Mouse (Mus musculus) CH12.LX (cell line): ENCODE data around the gene Ttc22. TPM values are rescaled to one million over a fixed set of nuclear protein-coding genes. Genes with fewer than 3 reads are reported as not detected.

Experiments
- DNase-seq: peaks from one replicate; pipeline ENCODE4 v3.0.0-alpha.2; 2013; ENCODE audit errors: extremely low read depth
- H3K27ac ChIP-seq: 2 replicates; pipeline ENCODE4 v1.5.1; 2012; ENCODE audit warnings: low read depth, mild to moderate bottlenecking, control low read depth, moderate library complexity; ENCODE audit not compliant: insufficient read depth
- H3K27me3 ChIP-seq: replicated peaks from 2 replicates; pipeline ENCODE3; 2012; ENCODE audit warnings: inconsistent platforms
- H3K36me3 ChIP-seq, 2 experiments: replicated peaks in 1 of 2; 2 replicates each; pipeline versions ENCODE3 to v1.6.1; 2012; ENCODE audit warnings: inconsistent platforms in 1 of 2, low read length in 1 of 2, mild to moderate bottlenecking in 1 of 2, mixed read lengths in 1 of 2, moderate library complexity in 1 of 2; ENCODE audit not compliant: control insufficient read depth in 1 of 2, insufficient read depth in 1 of 2
- H3K4me1 ChIP-seq, 2 experiments: 2 replicates each; pipeline ENCODE4 v1.6.1; 2012; ENCODE audit warnings: inconsistent platforms in 1 of 2, moderate library complexity in 1 of 2; ENCODE audit not compliant: insufficient read depth in 2 of 2, control insufficient read depth in 1 of 2
- H3K4me2 ChIP-seq: 2 replicates; pipeline ENCODE4 v1.6.1; 2012; ENCODE audit warnings: low read depth, mild to moderate bottlenecking, control low read depth; ENCODE audit not compliant: poor library complexity, insufficient read depth, severe bottlenecking
- H3K4me3 ChIP-seq, 3 experiments: fragments of 150-350 bp in 1 of 3; sonication (generic) in 1 of 3; replicated peaks in 1 of 3; 2 replicates each; pipeline versions ENCODE3 to v1.5.1; 2011 to 2012; ENCODE audit warnings: low read depth in 2 of 3, low read length in 2 of 3, mild to moderate bottlenecking in 2 of 3, moderate library complexity in 2 of 3, control low read depth in 1 of 3, improper control_type of control experiment in 1 of 3, inconsistent platforms in 1 of 3, mixed read lengths in 1 of 3; ENCODE audit not compliant: poor library complexity in 1 of 3
- H3K79me2 ChIP-seq: replicated peaks from 2 replicates; pipeline ENCODE4 v1.6.1; 2012; ENCODE audit warnings: mild to moderate bottlenecking, moderate library complexity; ENCODE audit not compliant: control insufficient read depth, poor library complexity, insufficient read depth, severe bottlenecking; ENCODE audit errors: extremely low read depth
- H3K9ac ChIP-seq: 2 replicates; pipeline ENCODE4 v1.6.1; 2012; ENCODE audit warnings: low read depth, mild to moderate bottlenecking, control low read depth, moderate library complexity; ENCODE audit not compliant: insufficient read depth
- H3K9me3 ChIP-seq: replicated peaks from 2 replicates; pipeline ENCODE3; 2012; ENCODE audit warnings: low read length, inconsistent platforms, mixed read lengths
- BHLHE40 ChIP-seq: IDR thresholded peaks from 2 replicates; pipeline ENCODE4 v1.6.1; 2011; ENCODE audit warnings: mild to moderate bottlenecking, low read depth, low read length, improper control_type of control experiment
- CHD1 ChIP-seq: IDR thresholded peaks from 2 replicates; pipeline ENCODE4 v1.6.1; 2012; ENCODE audit warnings: low read depth, low read length, improper control_type of control experiment, inconsistent platforms
- CHD2 ChIP-seq: IDR thresholded peaks from 2 replicates; pipeline ENCODE4 v1.6.1; 2011; ENCODE audit warnings: low read length, improper control_type of control experiment
- CTCF ChIP-seq, 2 experiments: IDR thresholded peaks in 1 of 2; conservative IDR thresholded peaks in 1 of 2; 2 replicates each; pipeline ENCODE4 v1.5.1; 2011 to 2012; ENCODE audit warnings: low read depth in 2 of 2, low read length in 2 of 2, improper control_type of control experiment in 1 of 2, inconsistent platforms in 1 of 2, mild to moderate bottlenecking in 1 of 2, moderate library complexity in 1 of 2
- E2F4 ChIP-seq: IDR thresholded peaks from 2 replicates; pipeline ENCODE4 v1.6.1; 2011; ENCODE audit warnings: low read depth, low read length, improper control_type of control experiment; ENCODE audit not compliant: insufficient replicate concordance
- ELF1 ChIP-seq: IDR thresholded peaks from 2 replicates; pipeline ENCODE4 v1.6.1; 2014; ENCODE audit warnings: low read depth, mild to moderate bottlenecking, inconsistent platforms, low read length, improper control_type of control experiment
- EP300 ChIP-seq: IDR thresholded peaks from 2 replicates; pipeline ENCODE4 v1.6.1; 2011; ENCODE audit warnings: low read length, improper control_type of control experiment
- ETS1 ChIP-seq: conservative IDR thresholded peaks from 2 replicates; pipeline ENCODE4 v1.6.1; 2012; ENCODE audit warnings: low read depth, mild to moderate bottlenecking, inconsistent platforms, low read length, improper control_type of control experiment, moderate library complexity
- GABPA ChIP-seq: IDR thresholded peaks from 2 replicates; pipeline ENCODE4 v1.6.1; 2012; ENCODE audit warnings: low read depth, low read length, improper control_type of control experiment, inconsistent platforms; ENCODE audit not compliant: insufficient replicate concordance
- JUN ChIP-seq: IDR thresholded peaks from 2 replicates; pipeline ENCODE4 v1.6.1; 2011; ENCODE audit warnings: low read depth, mild to moderate bottlenecking, low read length, improper control_type of control experiment, moderate library complexity; ENCODE audit not compliant: insufficient read depth
- MAX ChIP-seq: IDR thresholded peaks from 2 replicates; pipeline ENCODE4 v1.6.1; 2011; ENCODE audit warnings: low read length, improper control_type of control experiment
- MAZ ChIP-seq: IDR thresholded peaks from 2 replicates; pipeline ENCODE4 v1.6.1; 2012; ENCODE audit warnings: low read depth, mild to moderate bottlenecking, inconsistent platforms, low read length, improper control_type of control experiment, moderate library complexity
- MEF2A ChIP-seq: IDR thresholded peaks from 2 replicates; pipeline ENCODE4 v1.6.1; 2014; ENCODE audit warnings: low read depth, mild to moderate bottlenecking, inconsistent platforms, low read length, improper control_type of control experiment, borderline replicate concordance
- MXI1 ChIP-seq: IDR thresholded peaks from 2 replicates; pipeline ENCODE4 v1.6.1; 2011; ENCODE audit warnings: mild to moderate bottlenecking, low read depth, low read length, improper control_type of control experiment
- NRF1 ChIP-seq: IDR thresholded peaks from 2 replicates; pipeline ENCODE4 v1.6.1; 2014; ENCODE audit warnings: low read depth, mild to moderate bottlenecking, inconsistent platforms, low read length, improper control_type of control experiment, moderate library complexity
- POLR2A ChIP-seq: IDR thresholded peaks from 2 replicates; pipeline ENCODE4 v1.6.1; 2011; ENCODE audit warnings: low read depth, mild to moderate bottlenecking, improper control_type of control experiment, low read length
- POLR2AphosphoS2 ChIP-seq: IDR thresholded peaks from 2 replicates; pipeline ENCODE4 v1.6.1; 2011; ENCODE audit warnings: low read depth, low read length, improper control_type of control experiment
- RAD21 ChIP-seq: IDR thresholded peaks from 2 replicates; pipeline ENCODE4 v1.6.1; 2011; ENCODE audit warnings: low read depth, mild to moderate bottlenecking, low read length, improper control_type of control experiment, moderate library complexity
- RCOR1 ChIP-seq: conservative IDR thresholded peaks from 2 replicates; pipeline ENCODE4 v1.6.1; 2012; ENCODE audit warnings: low read depth, mild to moderate bottlenecking, inconsistent platforms, low read length, improper control_type of control experiment
- SIN3A ChIP-seq: IDR thresholded peaks from 2 replicates; pipeline ENCODE4 v1.6.1; 2012; ENCODE audit warnings: low read length, improper control_type of control experiment, inconsistent platforms
- SMC3 ChIP-seq: IDR thresholded peaks from 2 replicates; pipeline ENCODE4 v1.6.1; 2011; ENCODE audit warnings: low read depth, low read length, improper control_type of control experiment
- TBP ChIP-seq: conservative IDR thresholded peaks from 2 replicates; pipeline ENCODE4 v1.6.1; 2011; ENCODE audit warnings: low read depth, low read length, improper control_type of control experiment
- ZC3H11A ChIP-seq: IDR thresholded peaks from 2 replicates; pipeline ENCODE4 v1.6.1; 2012; ENCODE audit warnings: low read depth, mild to moderate bottlenecking, inconsistent platforms, low read length, improper control_type of control experiment
- ZKSCAN1 ChIP-seq: IDR thresholded peaks from 2 replicates; pipeline ENCODE4 v1.6.1; 2012; ENCODE audit warnings: low read depth, inconsistent platforms, low read length, improper control_type of control experiment, borderline replicate concordance
- ZNF384 ChIP-seq: IDR thresholded peaks from 2 replicates; pipeline ENCODE4 v1.6.1; 2012; ENCODE audit warnings: low read depth, low read length, improper control_type of control experiment, inconsistent platforms
- dilution Hi-C: fragments of 300-500 bp; cut with MboI; formaldehyde crosslinking; loops from 2 replicates; pipeline ENCODE4 v1.14.3; 2020; ENCODE audit warnings: low sequenced_read_pairs; ENCODE audit not compliant: extremely low pct_unique_long_range_greater_than_20kb, extremely low pct_ligation_motif_present
- in situ Hi-C: fragments of 300-500 bp; cut with MboI; formaldehyde crosslinking; loops from 3 replicates; pipeline ENCODE4 v1.14.3; 2019; ENCODE audit warnings: low sequenced_read_pairs, low pct_ligation_motif_present, low pct_unique_long_range_greater_than_20kb, mixed read lengths
- polyA plus RNA-seq: library from polyadenylated mRNA; unstranded; fragments of >175 nt; gene quantifications from 2 replicates; pipeline ENCODE4 v1.2.1, GENCODE M21; 2012; ENCODE audit warnings: low read depth; ENCODE audit not compliant: insufficient read length
- total RNA-seq, 2 experiments: library from RNA; depleted of rRNA; stranded (reverse); fragments of 300-350 nt in 1 of 2; fragments of >200 nt in 1 of 2; gene quantifications; 2 replicates each; pipeline ENCODE4 v1.2.3; 2012 to 2014

Ttc22 gene
- total and polyA plus RNA-seq, 3 experiments = not detected

DNA sequence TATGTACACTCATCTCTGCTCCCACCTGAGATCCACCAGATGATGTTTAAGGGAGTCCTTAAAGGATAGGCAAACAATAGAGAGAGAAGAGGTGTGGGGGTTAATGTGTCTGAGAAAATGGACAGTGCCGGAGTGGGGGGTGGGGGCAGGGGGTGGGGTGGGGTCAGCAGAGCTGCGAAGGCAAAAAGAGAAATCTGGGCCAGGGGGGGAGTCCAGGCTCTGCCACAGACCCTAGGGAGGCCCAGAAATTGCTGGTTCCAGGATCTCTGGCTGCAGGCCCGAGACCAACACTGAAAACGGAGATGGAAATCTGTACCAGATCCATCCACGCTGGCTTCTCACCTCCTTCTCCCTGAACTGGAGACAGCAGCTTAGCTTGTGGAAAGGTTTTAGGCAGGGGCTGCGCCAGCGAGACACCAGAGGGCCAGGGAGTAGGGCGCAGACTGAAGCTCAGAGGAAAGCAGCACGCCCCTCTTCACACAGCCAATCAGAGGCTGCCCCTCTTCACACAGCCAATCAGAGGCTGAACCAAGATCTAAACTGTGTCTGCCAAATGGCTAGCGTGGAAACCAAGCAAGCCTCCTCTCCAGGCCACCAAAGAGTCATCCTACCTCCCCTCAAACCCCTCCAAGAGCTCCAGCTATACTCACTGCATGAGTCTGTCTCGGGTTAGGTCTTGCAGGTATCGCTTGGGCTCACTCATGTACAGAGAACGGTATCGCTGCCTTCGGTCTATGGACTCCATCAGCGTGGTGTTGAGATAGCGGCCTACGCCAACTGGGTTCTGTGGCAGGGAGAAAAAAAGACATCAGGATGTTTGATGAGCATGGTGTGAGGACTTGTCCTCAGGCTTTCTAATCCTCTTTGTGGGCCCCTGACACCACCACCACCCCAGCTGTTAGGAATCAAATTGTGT, 15.3 kb upstream of the Ttc22 start:
- DNase-seq = no peak
- in situ Hi-C loops = no loop called here
- TF ChIP-seq ELF1 = no peak
- TF ChIP-seq GABPA = no peak
- TF ChIP-seq E2F4 = no peak
- no peak for TF ChIP-seq ZKSCAN1
- TF ChIP-seq RAD21 = no peak
- no peak for TF ChIP-seq MEF2A
- no peak for TF ChIP-seq CHD2
- no peak for TF ChIP-seq MAZ
- no peak for TF ChIP-seq NRF1
- TF ChIP-seq CTCF (conservative IDR thresholded peaks at IDR 0.05 in 1 of 2, IDR thresholded peaks at IDR 0.05 in 1 of 2; ENCODE audit: low read depth in 2 of 2, low read length in 2 of 2) = no peak
- no peak for TF ChIP-seq TBP
- no peak for TF ChIP-seq RCOR1
- TF ChIP-seq JUN = no peak
- no peak for TF ChIP-seq ZNF384
- TF ChIP-seq ZC3H11A = no peak
- TF ChIP-seq POLR2AphosphoS2 = no peak
- TF ChIP-seq MAX = no peak

GRCm38 (mm10) chr4:106607905-106608304, 14.3 kb upstream of the Ttc22 start:
- Histone ChIP-seq H3K9me3 (peaks cover 8% of the 10 kb centered on the region), H3K79me2 (no peaks in the 10 kb centered on the region), H3K4me3 (no peak overlapping the region), H3K36me3 (no peaks in the 10 kb centered on the region), H3K4me2 (no peak overlapping the region), H3K9ac (no peak overlapping the region), H3K27ac (no peak overlapping the region), H3K27me3 (no peaks in the 10 kb centered on the region), H3K4me1 (peaks cover 0 to 5% of the 10 kb centered on the region in 2 experiments; a peak in 1 of 4 replicates)
- DNase-seq = no peak
- dilution Hi-C loops (no loop called here), in situ Hi-C loops (no loop called here)
- TF ChIP-seq ZKSCAN1 = no peak
- no peak for TF ChIP-seq GABPA
- no peak for TF ChIP-seq SMC3
- no peak for TF ChIP-seq ETS1
- no peak for TF ChIP-seq EP300
- no peak for TF ChIP-seq RAD21
- no peak for TF ChIP-seq MAZ
- no peak for TF ChIP-seq JUN
- no peak for TF ChIP-seq TBP
- TF ChIP-seq MXI1 = no peak
- no peak for TF ChIP-seq SIN3A
- no peak for TF ChIP-seq CHD1
- no peak for TF ChIP-seq POLR2A
- TF ChIP-seq BHLHE40 = no peak

More for the DNA sequence above, 15.3 kb upstream of the Ttc22 start:
- no peak overlapping the region for H3K4me3 ChIP-seq
- no peaks in the 10 kb centered on the region for H3K27me3 ChIP-seq
- H3K27ac ChIP-seq = no peak overlapping the region
- no peak overlapping the region for H3K4me2 ChIP-seq
- no peak overlapping the region for H3K9ac ChIP-seq
- H3K4me1 ChIP-seq = peaks cover 0 to 5% of the 10 kb centered on the region in 2 experiments; a peak in 1 of 4 replicates
- dilution Hi-C loops = no loop called here
- no peaks in the 10 kb centered on the region for H3K79me2 ChIP-seq
- no peaks in the 10 kb centered on the region for H3K36me3 ChIP-seq
- peaks cover 14% of the 10 kb centered on the region for H3K9me3 ChIP-seq
